Mouse (Mus musculus): ENCODE data around the gene Vac14. TPM values are rescaled to one million over a fixed set of nuclear protein-coding genes. Genes with fewer than 3 reads are reported as not detected.
"Not testable (repeated sequence)": the region's sequence is repeated elsewhere in the genome, so short reads cannot be mapped to it uniquely, and the experiment has no call there.

Vac14 gene
- total RNA-seq, 2 experiments from 2014 or later: 20.8 to 22.4 TPM

DNA sequence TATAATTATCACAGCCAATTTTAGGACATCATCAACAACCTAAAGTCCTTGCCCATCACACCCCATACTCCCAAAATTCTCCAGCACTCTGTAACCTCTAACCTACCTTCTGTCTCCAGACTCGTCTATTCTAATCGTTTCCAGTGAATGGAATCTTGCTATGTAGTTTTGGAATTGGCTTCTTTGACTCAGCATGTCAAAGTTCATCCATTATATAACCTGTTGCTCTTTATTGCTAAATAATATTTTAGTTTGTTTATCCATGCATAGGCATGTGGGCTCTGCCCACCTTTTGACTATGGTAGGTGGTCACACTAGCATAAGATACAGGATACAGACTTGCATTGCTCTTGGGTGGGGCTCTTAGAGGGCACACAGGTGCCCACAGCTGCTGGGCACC lies 26.5 kb downstream of the Vac14 start:
- no peak for DNase-seq
- intact Hi-C loops (cut with DNase I): loop anchor here (10.0 kb wide), 1 partner anchor 180 kb away; no protein-coding TSS in a partner anchor

DNA sequence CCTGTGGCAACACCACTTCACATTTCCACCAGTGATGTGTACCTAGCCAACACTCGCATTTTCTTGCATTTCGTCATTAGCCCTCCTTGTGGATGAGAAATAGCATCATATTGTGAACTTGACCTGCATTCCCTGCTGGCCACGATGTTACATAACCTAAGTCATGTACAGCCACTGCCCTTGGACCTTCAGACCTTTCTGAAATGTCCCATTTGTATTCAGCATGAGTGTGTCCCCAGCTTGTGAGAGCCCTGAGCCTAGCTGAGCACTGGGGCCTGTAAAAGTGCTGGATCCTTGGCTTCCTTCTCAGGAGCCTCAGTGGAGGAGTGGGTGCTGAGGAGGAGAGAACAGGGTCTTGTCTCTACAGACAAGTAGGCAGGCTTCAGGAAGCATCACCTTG lies 27.0 kb downstream of the Vac14 start:
- DNase-seq: no peak
- intact Hi-C loops (cut with DNase I): loop anchor here (10.0 kb wide), 1 partner anchor 179 kb away; no protein-coding TSS in a partner anchor

DNA sequence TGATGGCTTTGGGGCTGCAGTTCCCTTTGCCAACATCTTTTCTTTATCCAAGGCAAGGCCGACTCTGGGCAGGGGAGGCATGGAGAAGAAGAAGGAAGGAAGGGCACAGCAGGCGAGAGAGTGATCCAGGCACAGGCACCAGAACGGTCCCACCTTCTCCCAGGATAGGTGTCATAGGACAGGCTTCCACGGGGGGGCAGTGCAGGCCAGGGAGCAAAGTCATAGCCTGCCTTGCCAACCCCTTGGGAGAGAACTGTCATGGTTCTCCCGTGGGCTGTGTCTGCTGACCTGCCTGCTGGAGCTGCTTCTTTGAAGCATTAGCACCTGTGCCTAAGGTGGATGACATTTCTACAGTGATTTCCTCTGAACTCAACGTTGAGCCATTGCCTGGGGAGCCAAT lies 27.7 kb downstream of the Vac14 start:
- peak; percentile 82 to 90 for DNase-seq
- intact Hi-C loops (cut with DNase I): loop anchor here (1.0 to 10.0 kb wide), 2 partner anchors 81 to 179 kb away; no protein-coding TSS in a partner anchor

DNA sequence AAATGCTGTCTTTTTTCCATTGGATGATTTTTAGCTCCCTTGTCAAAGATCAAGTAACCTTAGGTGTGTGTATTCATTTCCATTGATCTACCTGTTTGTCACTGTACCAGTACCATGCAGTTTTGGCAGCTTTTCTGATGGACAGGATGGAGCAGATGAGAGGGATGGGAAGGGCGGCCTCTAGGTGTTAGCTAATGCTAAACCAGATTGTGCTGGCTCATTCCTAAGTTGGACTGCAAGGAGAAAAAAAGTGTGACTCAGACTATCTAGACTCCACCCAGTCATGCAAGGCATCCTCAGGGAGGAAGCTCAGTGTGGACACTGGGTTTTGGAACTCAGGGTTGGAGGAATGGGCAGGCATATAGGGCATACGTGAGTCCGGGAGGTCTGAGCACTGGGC lies 30.2 kb downstream of the Vac14 start:
- intact Hi-C loops (cut with DNase I): loop anchor here (10.0 kb wide), 1 partner anchor 176 kb away; no protein-coding TSS in a partner anchor
- no peak for DNase-seq

DNA sequence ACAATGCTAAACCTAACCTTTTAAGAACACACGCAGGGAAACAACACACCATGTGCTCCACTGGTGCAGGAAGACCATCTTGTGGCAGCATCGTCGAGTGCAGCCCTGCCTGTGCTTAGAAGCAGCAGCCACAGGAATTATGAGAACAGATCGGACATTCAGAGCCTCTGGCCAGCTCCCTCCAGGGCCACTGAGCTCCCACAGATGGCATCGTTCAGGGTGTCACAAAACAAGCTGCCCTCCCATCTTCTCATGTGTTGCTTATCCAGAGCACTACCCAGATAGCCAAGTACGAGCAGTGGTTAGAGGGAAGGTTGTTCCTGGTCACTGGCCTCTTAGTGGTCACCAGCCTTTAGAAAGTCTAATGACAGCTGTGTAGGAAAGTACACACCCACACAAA lies 30.9 kb downstream of the Vac14 start:
- intact Hi-C loops (cut with DNase I): loop anchor here (10.0 kb wide), 1 partner anchor 176 kb away; no protein-coding TSS in a partner anchor
- no peak for DNase-seq

DNA sequence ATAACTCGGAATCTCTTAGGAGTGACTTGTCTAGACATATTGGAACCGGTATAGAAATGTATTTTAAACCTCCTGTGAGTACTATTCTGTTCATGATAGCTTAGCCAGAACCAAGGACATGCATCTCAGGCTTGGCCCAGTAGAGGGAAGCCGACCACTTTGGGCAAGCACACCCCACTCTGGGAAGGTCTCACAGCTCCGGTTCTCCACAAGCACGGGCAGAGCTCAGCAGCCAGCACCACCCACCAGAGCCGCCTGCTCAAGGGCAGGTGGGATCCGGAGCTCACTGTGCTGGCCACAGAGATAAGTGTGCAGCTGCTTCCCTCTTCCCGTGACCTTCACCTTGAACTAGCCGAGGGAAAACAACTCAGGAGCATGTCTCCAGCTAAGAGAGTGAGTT lies 32.5 kb downstream of the Vac14 start:
- intact Hi-C loops (cut with DNase I): loop anchor here (1.0 kb wide), 1 partner anchor 76 kb away; no protein-coding TSS in a partner anchor
- DNase-seq: peak in 1 of 2 experiments; percentile 37

DNA sequence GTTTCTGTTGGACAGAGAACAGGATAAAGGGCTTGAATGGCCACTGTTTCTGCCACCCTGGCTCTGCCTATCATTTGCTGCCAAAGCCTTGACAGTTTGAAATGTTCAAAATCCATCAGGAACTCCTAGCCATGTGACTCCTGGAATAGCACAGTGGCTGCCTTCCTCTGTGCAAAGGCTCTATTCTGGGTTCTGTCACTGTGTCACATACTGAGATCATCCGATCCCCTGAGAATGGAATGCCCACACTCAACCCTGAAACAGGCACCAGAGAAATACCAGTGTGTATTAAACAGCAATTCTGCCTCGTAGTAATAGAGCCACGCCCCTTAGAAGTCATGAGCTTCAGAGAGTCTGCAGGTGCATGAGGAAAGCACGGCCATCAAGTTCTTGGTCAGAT lies 33.5 kb downstream of the Vac14 start:
- no peak for DNase-seq
- intact Hi-C loops (cut with DNase I): no loop called here

DNA sequence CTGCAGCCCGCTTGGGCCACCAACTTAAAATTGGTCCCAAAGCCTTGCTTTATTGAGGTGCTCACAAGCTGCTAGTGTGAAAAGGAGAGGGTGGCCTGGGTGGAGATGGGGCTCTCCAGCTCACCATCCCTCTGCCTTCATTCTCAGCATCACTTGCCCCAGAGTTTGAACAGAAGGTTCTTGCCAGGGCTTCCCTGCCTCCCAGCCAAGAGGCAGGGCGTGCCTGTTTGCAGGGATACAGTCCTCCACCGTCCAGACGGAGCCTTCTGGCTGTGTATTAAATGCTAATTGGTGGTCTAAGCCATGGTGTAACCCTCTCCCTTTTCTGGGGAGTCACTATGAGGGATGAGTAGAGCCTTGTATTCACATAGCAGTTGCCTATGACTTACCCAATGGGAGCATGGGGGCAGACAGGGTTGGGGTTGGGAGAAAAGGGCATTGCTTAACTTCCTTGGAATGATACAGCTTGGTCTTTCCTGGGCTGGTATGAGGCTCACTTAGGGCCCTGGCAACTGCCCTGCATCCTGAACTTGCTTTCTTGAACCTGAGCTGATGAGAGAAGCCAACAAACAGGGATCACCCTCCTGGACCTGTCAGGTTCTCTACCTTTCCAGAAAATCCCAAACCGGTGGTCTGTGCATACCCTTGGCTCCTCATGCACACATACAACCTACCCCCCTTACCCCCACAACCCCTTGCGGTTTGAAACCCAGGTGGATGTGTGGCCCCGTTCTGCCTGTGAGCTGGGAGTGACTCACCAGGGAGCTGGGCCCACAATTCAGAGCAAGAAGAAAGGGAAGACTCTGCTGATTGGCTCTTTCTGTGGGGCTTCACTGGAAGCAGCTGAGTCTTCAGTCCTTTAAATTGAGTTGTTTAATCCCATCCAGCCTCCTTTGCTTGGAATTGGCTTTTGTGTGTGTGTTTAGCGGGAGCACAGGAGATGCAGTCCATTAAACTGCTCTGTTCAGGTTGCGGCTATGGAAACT lies 36.0 kb downstream of the Vac14 start:
- intact Hi-C loops (cut with DNase I): no loop called here
- DNase-seq: no peak

DNA sequence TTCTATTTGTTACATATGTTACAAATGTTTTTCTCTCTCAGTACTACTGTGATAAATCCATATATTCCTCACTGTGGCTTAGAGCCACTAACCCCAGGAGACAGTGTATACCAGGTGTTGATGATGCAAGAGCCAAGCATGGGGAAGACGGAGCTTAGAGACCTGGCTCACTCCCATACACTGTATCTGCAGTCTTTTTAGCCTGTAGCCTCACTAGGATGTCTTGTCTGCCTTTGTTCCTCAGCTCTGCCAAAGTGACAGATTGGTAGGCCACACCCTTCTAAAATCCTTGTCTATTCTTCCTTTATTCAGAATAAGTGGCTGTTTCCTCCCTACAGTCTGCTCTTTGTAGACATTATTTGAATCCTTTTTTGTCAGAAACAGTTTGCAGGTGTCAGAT lies 37.4 kb downstream of the Vac14 start:
- intact Hi-C loops (cut with DNase I): no loop called here
- DNase-seq: no peak

DNA sequence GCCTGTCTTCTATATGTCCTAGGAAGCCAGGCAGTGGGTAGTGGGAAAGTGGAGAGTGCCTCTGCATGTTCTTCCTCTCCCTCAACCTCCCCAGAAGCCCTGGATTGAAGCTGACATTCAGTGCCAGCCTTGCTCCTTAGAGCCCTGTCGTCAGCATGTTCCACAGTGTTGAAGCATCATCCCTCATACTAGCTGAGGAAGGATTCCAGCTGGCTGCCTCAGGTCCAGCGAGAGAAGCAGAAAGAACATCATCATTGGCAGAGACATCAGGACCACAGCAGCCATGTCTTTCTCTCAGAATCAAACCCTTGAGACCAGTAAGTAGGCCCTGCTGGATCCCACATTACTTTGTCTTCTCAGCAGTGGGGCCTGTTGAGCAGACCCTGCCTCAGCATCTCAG lies 39.3 kb downstream of the Vac14 start:
- intact Hi-C loops (cut with DNase I): no loop called here
- DNase-seq: peak in 1 of 2 experiments; percentile 31

DNA sequence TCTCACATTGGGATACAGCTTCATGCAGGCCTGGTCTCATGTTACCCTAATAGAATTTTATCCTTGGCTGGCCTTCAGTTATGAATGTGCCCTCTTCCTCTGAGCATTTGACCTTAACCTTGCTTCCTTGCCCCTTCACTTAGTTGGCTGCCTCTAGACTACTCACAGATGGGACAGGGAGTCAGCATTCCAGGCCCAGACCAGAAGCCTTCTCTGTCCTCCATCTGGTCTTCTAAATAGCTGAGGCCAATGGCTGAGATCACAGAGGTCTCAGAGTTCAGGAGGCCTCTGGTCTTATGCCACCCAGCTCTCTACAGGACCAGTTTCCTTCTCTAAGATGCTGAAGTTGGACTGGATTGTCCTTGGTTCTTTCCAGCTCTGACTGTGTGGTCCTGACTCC lies 41.7 kb downstream of the Vac14 start:
- intact Hi-C loops (cut with DNase I): no loop called here
- DNase-seq: peak; percentile 50 to 52

DNA sequence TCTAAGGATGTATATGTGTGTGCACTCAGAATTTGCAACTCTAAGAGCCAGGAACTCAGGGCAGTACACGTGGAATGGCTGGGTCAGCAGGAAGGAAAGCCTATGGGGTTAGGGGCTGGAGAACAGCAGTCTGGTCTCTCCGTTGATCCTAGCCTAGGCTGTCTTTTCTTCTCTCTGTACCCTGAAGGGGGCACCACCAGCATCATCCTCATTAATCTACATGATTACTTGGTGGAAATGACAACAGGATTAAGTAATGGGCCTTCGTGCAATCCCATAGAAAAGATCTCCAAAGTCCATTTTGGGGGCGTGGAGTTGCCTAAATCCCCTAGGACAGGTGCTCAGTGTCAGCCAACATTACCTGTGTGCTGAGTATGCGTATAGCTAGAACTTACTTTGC lies 44.2 kb downstream of the Vac14 start:
- intact Hi-C loops (cut with DNase I): no loop called here
- DNase-seq: no peak

DNA sequence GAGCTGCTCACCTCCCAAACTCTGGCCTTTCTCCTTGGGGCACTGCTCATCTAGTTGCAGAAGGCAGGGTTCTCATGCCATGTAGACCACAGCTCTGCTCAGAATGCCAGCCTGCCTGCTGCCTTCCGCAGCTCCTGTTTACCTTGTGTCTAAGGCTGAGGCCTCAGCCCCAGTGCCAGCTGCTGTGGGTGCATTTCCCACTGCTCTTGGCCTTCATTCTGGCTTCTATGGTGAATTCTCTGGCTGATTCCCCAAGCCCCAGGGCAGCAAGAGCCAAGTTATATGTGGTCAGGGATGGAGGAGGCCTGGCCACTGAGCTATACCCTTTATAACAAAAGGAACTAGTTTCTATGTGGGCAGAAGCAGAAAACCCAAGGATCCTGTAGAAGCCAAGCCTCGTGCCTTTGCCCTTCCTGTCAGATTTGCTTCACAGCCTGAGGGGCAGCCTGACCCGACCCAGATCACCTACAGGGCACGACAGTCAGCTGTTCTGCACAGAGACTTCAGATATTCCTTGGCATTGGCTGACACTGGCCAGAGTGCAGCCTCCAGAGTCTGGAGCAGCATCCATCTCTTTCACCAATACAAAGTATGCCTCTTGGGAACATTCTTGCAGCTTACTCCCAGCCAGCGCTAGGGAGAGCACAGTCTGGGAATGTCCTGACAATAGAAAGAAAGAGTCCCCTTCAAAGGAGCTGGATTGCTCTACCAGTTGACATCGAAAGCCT lies 44.8 kb downstream of the Vac14 start:
- intact Hi-C loops (cut with DNase I): no loop called here
- no peak for DNase-seq

DNA sequence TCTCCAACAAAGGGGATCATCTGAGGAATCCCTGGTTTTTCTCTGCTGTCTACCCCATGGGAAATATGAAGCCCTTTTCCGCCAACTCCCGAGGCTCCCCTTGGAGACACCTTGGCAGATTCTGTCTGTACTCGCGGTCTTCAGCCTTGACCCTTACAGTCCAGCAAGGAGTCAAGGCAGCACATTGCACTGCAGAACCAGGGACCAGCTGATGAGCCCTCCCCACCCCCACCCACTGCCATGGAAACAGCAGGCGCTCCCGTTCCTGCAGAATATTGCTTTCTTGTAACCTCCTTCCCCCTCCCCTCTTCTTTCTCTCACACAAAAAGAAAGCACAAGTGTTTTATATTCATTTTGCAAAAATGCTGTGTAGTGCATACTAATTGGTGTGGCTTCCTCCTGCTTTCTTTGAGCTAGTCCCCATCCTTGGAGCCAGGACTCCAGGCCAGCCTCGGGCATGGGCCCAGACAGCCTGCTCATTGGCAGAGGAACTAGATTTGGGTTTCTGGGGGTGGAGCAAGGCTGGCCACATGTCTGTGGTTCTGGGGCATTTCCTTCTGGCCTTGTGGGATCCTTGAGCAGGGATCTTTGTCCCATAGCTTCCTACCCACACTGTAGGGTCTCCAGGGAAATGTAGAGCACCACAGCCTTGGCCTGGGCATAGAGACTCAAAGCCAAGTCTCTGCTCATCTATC lies 46.0 kb downstream of the Vac14 start:
- intact Hi-C loops (cut with DNase I): no loop called here
- DNase-seq: peak in 1 of 2 experiments; percentile 52

DNA sequence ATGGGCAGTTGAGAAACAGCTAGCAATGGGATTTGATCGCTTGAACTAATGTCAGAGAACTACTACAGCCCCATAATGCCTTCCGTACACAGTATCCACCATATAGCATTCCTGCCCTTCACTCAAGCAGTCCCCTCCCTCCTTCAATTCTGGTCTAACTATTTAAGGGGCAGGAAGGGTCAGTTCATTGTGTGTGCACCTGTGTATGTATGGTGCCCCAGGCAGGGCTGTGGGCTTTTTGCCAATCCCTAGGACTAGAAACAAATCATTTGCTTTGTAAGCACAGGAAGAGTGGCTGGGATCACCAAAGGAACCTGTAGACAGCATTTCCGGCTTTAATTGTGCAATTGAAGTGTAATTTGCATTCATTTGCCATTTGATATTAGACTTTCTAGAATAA lies 46.6 kb downstream of the Vac14 start:
- DNase-seq: no peak
- intact Hi-C loops (cut with DNase I): no loop called here

DNA sequence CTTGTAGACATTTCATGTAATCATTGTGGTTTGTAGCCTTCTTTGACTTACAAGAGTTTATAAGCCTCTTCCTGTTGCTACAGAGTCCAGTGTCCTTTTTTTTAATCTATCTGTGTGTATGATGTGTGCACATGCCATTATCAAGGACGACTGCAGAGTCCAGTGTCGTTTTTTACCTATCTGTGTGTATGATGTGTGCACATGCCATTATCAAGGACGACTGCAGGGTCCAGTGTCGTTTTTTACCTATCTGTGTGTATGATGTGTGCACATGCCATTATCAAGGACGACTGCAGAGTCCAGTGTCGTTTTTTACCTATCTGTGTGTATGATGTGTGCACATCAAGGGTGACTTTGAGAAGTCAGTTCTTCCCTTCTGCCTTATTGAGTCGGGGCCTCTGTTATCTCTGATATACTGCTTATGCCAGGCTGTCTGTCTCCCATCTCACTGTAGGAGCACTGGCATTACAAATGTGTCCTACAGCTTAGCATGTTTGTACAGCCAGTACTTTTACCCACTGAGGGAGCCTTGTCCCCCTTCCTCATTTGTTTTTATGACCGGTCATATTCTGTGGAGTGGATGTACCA lies 49.3 kb downstream of the Vac14 start:
- intact Hi-C loops (cut with DNase I); DNase-seq: not testable (repeated sequence)

DNA sequence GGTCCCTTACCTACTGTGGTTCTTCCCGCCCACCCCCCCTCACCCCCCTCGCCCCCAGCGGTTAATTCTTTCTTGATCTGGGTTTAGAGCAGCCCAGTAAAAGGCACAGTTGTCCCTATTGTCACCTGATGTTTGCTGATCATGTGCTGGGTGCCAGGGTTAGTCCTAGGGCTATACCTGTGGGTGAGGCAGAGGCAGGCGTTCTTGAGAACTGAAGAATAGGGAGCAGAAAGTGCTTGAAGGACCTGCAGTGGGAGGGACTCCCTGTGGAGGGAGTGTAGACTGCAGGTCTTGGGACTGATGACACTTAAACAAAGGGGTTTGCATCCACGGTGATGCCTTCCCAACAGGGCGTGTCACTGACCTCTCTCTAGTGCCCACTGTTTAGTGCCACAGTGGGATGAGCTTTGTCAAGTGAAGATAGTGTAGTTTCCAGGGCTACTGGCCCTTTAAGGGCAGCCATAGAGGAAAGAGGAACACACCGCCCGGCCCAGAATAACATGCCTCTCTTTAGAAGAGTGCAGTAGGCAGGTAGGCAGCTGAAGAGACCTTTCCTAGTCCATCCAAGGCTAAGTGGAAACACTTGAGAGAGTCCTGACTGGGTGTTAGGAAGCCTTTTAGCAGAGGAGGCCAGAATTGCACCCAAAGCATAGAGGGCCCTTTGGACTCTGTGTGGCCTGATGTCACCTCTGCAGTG lies 51.7 kb downstream of the Vac14 start:
- DNase-seq: no peak
- intact Hi-C loops (cut with DNase I): loop anchor here (5.0 kb wide), 1 partner anchor 42 kb away; no protein-coding TSS in a partner anchor

DNA sequence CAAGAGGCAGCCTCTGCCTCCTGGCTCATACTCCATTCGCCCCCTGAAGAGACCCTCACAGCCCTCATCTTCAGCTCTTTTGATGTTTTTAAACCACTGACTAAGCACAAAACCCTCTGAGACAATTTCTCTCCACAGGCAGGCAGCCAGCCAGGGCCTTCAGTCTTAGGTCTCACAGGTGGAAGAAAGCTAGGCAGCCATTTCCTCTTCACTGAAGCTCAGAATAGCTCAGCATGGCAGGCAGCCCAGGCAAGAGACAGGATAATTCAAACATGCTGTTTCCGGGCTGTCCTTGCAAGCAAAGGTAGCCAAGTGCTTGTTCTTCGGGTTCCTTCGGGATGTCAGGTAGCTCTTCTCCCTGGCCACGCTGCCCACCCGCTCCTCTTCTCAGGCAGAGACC lies 52.9 kb downstream of the Vac14 start:
- peak; percentile 72 for DNase-seq
- intact Hi-C loops (cut with DNase I): loop anchor here (5.0 kb wide), 1 partner anchor 41 kb away; no protein-coding TSS in a partner anchor

DNA sequence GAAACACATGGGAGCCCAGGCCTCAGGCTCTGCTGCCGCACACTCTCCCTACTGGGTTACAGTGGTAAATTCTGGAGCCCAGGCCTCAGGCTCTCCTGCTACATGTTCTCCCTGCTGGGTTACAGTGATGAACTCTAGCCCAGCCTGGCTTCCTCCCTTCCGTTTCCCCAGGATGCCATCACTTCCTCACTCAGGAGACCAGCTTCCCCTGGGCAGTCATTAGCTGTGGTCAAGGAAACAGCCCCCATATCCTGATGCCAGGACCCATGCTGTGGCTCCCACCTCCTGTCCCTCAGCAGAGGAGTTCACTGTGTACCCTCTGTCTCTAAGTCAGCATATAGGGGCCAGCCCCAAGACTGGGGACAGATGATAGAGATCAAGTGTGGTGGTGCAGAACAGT lies 53.7 kb downstream of the Vac14 start:
- DNase-seq: peak in 1 of 2 experiments; percentile 43

More for the DNA sequence above, 53.7 kb downstream of the Vac14 start:
- intact Hi-C loops (cut with DNase I): loop anchor here (5.0 kb wide), 1 partner anchor 40 kb away; no protein-coding TSS in a partner anchor

Measured in heart, postnatal 10 days (tissue).